Mouse (Mus musculus): ENCODE results near the gene Olfr866. TPM values are rescaled to one million over a fixed set of nuclear protein-coding genes. Genes with fewer than 3 reads are reported as not detected.

Olfr866 gene
- not detected in 2 replicates for polyA plus RNA-seq (2012; rRNA removed)

GRCm38 (mm10) chr9:20027935-20028334 is at the start of gene Olfr866:
Gene Olfr866 (minus strand): TSS chr9:20028035.
- no peak for DNase-seq (ENCODE audit: low read depth)

- no peak for DNase-seq (ENCODE audit: low read depth)
Observed at GRCm38 (mm10) chr9:20073523-20074177, 45.8 kb upstream of the Olfr866 start.

- DNase-seq (ENCODE audit: low read depth) = no peak
Observed at GRCm38 (mm10) chr9:20071291-20071690, 43.5 kb upstream of the Olfr866 start.

DNA sequence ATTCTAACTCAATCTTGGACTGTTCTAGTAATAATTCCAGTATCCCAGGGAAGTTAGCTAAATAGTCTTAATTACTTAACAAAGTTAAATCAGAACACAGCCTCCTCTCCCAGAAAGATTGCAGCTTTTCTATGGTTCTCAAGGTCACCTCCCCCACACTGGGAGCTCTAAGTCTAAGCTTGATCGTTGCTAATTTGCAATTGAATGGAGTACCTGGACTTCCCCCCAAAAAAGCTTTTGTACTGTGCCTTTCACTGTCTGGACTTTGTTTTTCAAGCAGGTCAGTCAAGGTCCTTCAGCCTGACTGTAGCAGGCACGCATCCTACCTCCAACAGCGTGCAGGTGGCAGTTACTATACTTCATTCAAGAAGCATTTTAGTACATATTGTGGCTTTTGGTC is 42.4 kb upstream of the Olfr866 start:
- no peak for DNase-seq (ENCODE audit: low read depth)

GRCm38 (mm10) chr9:20057462-20057861 is 29.6 kb upstream of the Olfr866 start, which contains the start of gene Olfr867:
Gene Olfr867 (minus strand): TSS chr9:20057562.
- DNase-seq (ENCODE audit: low read depth) = no peak

DNA sequence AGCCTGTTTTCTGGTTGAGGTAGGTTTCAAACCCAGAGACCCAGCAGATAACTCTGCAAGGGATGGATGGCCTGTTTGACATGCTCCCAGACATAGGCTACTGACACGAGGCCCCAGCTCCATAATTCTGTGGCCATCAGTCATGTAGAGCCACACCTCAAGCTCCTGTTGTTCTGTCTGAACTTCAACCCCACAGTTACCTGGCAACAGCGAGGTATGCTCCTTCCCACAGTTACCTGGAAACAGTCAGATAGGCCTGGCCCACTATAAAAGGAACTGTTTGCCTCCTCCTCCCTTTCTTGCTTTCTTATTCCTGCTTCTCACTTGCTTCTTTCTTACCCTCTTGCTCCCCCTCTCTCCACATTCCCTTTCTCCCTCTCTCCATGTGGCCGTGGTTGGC is 20.1 kb upstream of the Olfr866 start:
- no peak for DNase-seq (ENCODE audit: low read depth)

Other genes starting within 250 kb of the Olfr866 start
- not detected in 2 replicates for gene Olfr58, start 247.8 kb downstream of the Olfr866 start, polyA plus RNA-seq (2012; rRNA removed)
- not detected in 2 replicates for gene Olfr859, start 223.1 kb downstream of the Olfr866 start, polyA plus RNA-seq (2012; rRNA removed)
- not detected in 2 replicates for gene Olfr860, start 178.3 kb downstream of the Olfr866 start, polyA plus RNA-seq (2012; rRNA removed)
- not detected in 2 replicates for gene Olfr862, start 140.0 kb downstream of the Olfr866 start, polyA plus RNA-seq (2012; rRNA removed)
- not detected in 2 replicates for gene Olfr77, start 111.2 kb downstream of the Olfr866 start, polyA plus RNA-seq (2012; rRNA removed)
- not detected in 2 replicates for gene Olfr867, start 29.5 kb upstream of the Olfr866 start, polyA plus RNA-seq (2012; rRNA removed)
- not detected in 2 replicates for gene Olfr868, start 70.6 kb upstream of the Olfr866 start, polyA plus RNA-seq (2012; rRNA removed)
- gene Olfr869, start 101.0 kb upstream of the Olfr866 start, polyA plus RNA-seq (2012; rRNA removed) = not detected in 2 replicates
- gene Olfr870, start 146.0 kb upstream of the Olfr866 start, polyA plus RNA-seq (2012; rRNA removed) = not detected in 2 replicates
- not detected in 2 replicates for gene Olfr871, start 184.2 kb upstream of the Olfr866 start, polyA plus RNA-seq (2012; rRNA removed)
- not detected in 2 replicates for gene Olfr872, start 209.1 kb upstream of the Olfr866 start, polyA plus RNA-seq (2012; rRNA removed)

Data from gonadal fat pad, adult 2 months (tissue).